Mouse (Mus musculus): Measurements from ENCODE around the gene C2cd2l.
A peak's percentile ranks its signal among the peaks of the same experiment; 100 is the strongest.
"Not testable (repeated sequence)": the region's sequence is repeated elsewhere in the genome, so short reads cannot be mapped to it uniquely, and the experiment has no call there.

Gene C2cd2l

GRCm38 (mm10) chr9:44313476-44314256, 6.4 kb downstream of the C2cd2l start:
- no peak for DNase-seq (ENCODE audit: low spot score in 2 of 2)

GRCm38 (mm10) chr9:44311136-44312134, 8.7 kb downstream of the C2cd2l start:
- no peak for DNase-seq (ENCODE audit: low spot score in 2 of 2)

DNA sequence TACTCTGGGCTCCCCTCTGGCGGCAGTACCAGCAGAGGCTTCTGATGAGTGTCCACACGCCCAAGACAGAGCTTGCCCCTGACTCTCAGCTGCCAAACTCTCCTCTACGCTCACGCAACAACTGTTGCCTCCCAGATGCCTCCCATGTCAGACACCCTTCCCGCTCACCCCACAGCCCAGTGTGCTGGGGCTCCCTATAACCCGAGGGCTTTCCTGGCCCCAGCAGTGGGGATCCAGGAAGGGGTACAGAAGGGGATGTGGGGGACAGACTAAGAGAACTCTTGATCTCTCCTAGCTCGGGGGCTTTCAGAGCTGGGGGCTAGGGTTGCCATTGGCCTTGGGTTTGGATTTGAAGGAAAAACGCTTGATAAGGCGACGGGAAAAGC, 9.3 kb downstream of the C2cd2l start:
- no peak for DNase-seq (ENCODE audit: low spot score in 2 of 2)

DNA sequence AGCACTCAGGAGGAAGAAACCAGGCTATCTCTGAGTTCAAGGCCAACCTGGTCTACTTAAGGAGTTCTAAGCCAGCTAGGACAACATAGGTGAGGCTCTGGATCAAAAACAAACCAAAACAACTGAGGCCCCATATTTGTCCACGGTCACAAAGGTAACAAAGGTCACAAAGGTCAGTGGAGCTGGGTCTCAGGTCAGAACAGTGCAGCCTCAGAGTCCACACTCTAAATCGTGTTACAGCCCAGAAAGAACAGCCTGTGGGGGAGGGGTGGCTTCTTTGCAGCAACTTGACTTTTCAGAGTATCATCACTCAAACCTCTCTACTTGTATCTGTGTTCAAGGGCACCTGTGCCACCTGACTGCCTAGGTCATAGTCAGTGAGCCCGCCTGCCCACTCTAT, 10.3 kb downstream of the C2cd2l start:
- DNase-seq (ENCODE audit: low spot score in 2 of 2), result no peak

DNA sequence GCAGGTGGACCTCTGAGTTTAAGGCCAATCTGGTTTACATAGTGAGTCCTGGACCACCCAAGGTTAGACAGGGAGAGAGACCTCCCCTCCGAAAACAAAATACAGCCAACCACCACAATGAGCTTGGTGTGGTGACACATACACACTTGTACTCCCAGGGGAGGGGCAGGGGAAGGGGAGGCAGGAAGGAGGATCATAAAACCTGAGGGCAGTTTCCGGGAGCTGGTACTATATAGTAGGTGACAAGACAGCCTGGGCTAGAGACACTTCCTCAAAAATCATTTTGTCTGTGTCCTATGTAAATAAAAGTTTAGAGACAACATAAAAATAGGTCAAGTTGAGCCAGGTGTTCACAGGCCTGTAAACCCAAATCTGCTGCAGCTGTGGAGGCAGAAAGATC, 12.8 kb downstream of the C2cd2l start:
- DNase-seq (ENCODE audit: low spot score in 2 of 2), result peak in 1 of 2 experiments; percentile 39

- no peak for DNase-seq (ENCODE audit: low spot score in 2 of 2)
Observed at GRCm38 (mm10) chr9:44306532-44306931, 13.6 kb downstream of the C2cd2l start.

DNA sequence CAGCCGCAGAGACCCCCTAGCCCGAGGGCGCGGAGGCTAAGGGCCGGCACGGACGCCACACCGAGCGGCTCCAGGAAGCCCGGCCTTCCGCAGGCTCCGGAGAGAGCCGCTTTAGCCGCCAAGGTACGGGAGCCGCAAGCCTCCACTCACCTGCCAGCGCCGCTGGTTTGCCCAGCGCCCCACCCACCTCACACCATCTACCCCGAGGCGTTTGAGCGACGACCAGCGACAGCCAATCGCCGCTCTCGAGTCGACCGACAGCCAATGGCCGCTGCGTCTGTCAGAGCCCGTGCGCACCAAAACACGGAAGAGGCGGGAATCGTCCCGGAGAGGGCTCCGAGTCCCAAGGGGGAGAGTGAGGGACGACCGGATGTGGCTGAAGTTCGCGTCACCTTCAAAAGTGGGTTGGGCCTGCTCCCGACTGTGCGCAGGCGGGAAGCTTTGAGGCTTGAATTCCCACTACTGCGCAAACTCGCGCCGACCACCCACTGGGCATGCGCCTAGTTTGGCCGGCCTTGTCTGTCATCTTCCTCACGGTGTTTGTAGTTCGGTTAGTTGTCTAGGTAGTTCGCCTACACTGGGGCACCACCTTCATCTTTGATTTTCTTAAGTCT, 14.5 kb downstream of the C2cd2l start, which contains the start of gene Hinfp:
Gene Hinfp (minus strand): TSS at position 206 of the 614 bp plus-strand sequence.
- DNase-seq (ENCODE audit: low spot score in 2 of 2), result peak; percentile 98 to 99

DNA sequence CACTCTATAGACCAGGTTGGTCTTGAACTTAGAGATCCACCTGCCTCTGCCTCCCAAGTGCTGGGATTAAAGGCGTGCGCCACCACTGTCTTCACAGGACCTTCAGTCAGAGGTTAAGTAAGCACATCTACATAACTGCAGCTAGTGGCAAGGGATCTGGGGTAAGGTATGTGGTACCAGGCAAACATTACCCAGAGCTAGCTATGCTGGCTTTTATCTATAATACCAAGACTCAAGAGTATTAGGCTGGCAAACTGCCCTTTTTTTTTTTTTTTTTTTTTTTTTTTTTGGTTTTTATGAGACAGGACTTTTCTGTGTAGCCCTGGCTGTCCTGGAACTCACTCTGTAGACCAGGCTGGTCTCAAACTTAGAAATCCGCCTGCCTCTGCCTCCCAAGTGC, 20.1 kb downstream of the C2cd2l start:
- DNase-seq (ENCODE audit: low spot score in 2 of 2), result not testable (repeated sequence)

- DNase-seq (ENCODE audit: low spot score in 2 of 2), result peak; percentile 20 to 52
Observed at GRCm38 (mm10) chr9:44292490-44292889, 27.6 kb downstream of the C2cd2l start.

GRCm38 (mm10) chr9:44288959-44289291, 31.2 kb downstream of the C2cd2l start:
- DNase-seq (ENCODE audit: low spot score in 2 of 2), result no peak

DNA sequence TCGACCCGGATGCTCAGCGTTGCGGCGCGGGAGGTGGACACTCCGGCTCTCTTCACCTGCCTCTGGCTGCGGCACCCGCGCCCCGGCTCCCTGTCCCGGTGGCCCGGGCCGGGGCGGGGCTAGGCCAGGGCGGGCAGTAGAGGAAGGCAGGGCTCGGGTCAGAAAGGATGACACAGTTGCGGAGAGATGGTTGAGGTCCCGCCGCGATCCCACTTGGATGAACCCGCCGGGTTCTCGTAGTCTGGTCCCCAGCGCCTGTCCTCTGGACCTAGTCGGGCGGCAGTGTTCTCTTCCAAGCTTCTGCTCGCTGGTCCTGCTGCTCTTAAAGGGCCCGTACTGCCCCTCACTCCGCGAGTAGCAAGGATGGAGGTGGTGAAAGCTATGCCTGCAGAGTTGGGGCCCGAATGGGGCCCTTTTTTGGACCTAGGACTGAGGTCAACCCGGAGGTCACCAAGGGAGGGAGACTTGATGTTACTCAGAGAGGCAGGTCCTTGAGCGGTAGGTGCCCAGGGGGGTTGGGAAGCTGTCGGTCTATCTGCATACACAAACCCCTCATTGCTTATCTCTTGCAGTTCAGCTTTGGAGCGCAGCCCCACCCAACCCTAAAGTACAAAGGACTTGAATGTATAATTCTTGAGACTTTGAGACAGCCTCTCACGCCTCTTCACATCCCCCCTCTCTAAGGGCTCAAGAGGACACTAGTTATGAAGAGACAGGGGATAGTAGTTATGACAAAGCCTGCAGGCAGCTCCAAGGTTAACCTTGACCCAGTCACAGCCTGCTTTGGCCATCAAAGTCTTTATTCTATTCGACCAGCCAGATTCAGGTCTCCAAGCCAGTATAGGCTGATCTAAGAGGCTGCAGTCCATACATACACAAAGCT, 31.8 kb downstream of the C2cd2l start, which contains the start of gene Abcg4:
Gene Abcg4 (minus strand): TSS at position 540 of the 883 bp plus-strand sequence.
- DNase-seq (ENCODE audit: low spot score in 2 of 2), result peak in 1 of 2 experiments; percentile 6

DNA sequence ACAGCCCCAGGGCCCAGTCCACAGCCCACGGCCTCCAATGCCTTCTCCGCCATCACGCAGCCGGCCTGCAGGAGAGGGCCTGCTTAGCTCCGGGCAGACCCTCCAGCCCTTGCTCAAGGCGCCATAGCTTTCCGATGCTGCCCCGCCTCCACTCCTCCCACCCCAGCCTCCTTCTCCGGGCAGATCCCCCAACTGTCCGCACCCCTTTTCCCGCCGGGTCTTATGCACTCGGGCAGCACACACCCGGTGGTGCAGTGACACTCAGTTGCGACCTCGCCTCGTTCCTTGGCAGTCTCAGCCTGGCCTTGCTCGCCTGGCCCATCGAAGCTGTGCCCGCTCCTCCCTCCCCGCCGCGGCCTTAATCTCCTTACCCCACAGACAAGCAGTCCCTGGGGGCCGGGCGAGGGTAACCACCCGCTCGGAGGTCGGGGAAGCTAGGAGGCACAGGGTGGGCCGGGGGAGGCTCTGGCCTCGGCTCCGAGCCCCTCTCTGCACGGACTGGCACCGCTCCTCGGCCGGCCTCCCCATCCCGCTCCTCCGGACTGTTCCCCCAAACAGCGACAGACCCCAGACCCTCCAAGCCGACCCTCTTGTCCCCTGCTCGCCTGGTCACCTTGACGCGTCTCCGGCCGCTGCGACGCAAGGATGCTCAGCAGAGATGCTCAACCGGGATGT, 32.5 kb downstream of the C2cd2l start:
- DNase-seq (ENCODE audit: low spot score in 2 of 2), result peak in 1 of 2 experiments; percentile 7

DNA sequence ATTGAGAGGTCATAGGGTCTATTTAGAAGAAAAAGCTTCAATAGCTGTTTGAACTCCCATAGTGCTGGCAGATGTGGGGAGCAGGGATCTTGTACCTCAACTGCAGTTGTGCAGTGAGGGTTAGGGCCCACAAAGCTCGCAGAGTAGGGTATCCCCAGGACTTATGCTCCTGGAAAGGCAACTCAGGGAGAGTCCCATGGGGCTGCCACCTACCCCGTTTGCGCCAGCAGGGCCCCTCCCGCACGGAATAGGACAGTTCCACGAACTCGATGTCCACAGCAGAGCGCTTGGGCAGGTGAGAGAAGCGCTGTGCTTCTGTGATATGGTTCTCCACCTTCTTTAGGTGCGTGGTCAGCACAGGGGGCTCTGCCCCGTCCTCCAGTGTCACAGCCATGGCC, 33.1 kb downstream of the C2cd2l start:
- DNase-seq (ENCODE audit: low spot score in 2 of 2), result no peak

DNA sequence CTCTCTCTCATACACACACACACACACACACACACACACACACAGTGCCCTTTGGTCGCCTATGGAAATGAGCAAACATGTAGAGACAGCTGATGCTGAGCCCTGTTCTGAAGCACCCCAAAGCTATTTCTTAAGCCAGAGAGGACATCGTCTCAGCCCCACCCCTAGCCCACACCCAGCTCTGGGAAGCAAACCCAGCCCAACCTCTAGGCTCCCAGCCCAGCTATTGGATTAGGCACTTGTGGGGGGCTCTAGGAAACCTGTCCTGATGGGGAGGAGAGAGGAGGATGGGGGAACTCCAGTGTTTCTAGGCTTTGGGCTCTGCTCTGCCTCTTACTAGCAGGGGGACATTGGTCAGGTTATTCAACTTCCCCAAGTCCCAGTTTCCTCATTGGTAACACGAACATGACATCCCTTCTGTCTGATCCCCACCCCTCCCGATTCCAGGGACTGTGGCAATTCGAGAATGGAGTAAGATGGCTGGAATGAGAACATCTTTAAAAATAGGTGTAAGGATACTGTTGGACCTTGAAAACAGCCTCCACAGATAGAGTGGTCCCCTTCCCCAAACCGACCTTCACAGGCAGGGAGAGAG, 33.7 kb downstream of the C2cd2l start:
- no peak for DNase-seq (ENCODE audit: low spot score in 2 of 2)

- DNase-seq (ENCODE audit: low spot score in 2 of 2), result no peak
Observed at GRCm38 (mm10) chr9:44283183-44283582, 36.9 kb downstream of the C2cd2l start.

DNA sequence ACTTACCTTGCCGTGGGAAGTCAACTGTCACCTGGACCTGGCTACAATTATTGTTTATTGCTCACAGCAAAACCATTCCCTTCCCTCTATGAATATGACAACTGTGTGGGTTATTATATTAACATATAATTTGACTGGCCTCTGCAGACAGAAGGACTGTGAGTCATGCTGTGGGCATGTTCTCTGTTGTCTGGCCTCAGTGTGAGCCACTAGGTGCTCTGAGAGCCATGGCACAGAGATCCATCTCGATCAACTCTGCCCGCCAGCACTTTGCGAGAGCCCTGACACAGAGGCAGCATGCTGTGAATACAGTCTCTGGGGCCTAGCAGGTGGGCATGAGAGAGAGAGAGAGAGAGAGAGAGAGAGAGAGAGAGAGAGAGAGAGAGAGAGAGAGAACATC, 50.1 kb downstream of the C2cd2l start:
- DNase-seq (ENCODE audit: low spot score in 2 of 2), result no peak

DNA sequence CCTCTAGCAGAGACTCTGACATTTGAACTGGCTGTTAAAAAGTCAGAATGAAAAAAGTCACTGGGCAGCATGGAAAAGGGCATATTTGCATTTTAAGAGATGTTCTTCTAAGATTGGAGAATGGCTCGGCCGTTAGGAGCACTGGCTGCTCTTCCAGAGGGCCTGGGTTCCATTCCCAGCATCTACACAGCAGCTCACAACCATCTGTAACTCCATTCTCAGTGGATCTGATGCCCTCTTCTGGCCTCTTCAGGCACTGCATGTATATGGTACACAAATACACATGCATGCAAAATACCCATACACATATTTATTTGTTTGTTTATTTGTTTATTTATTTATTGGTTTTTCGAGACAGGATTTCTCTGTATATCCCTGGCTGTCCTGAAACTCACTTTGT, 51.0 kb downstream of the C2cd2l start:
- peak; percentile 49 to 64 for DNase-seq (ENCODE audit: low spot score in 2 of 2)

DNA sequence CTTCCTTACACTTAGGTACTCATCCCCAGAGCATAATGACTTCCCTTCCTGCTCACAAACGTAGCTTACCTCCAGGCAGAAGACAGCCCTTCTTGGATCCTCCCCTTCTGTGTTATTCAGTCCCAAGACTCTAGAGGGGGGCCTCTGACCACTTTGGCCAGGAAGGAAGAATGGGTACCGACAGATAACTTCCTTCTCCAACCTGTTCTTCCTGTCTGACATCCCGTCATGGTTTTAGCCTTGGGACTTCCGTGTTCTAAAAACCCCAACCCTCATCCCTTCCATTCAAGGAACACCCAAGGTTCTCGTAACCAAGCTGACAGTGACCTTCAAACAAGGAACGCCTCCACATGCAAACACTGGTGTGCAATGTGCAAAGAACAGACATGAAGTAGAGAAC, 51.7 kb downstream of the C2cd2l start, which contains the start of gene Nlrx1:
Gene Nlrx1 (minus strand): TSS at position 168 of the 400 bp plus-strand sequence.
- peak in 1 of 2 experiments; percentile 18 for DNase-seq (ENCODE audit: low spot score in 2 of 2)

- peak; percentile 82 to 84 for DNase-seq (ENCODE audit: low spot score in 2 of 2)
Observed at GRCm38 (mm10) chr9:44268027-44268360, 52.1 kb downstream of the C2cd2l start.
